Mouse (Mus musculus) thymus, adult 2 months (tissue): ENCODE results near the gene Adam1a.

Source experiments
- CTCF ChIP-seq: fragments of 200-500 bp; IDR thresholded peaks from 2 replicates; pipeline ENCODE4 v1.5.1; 2012; ENCODE audit warnings: mild to moderate bottlenecking, control low read depth, low read length, moderate library complexity, borderline replicate concordance; ENCODE audit not compliant: control insufficient read depth, poor library complexity, insufficient read depth; ENCODE audit errors: extremely low read depth
- POLR2A ChIP-seq: fragments of 200-500 bp; IDR thresholded peaks from 2 replicates; pipeline ENCODE4 v1.6.1; 2012; ENCODE audit warnings: mild to moderate bottlenecking, low read length, control low read depth, moderate library complexity; ENCODE audit not compliant: control insufficient read depth, poor library complexity, insufficient read depth; ENCODE audit errors: extremely low read depth

- TF ChIP-seq CTCF (no peak), POLR2A (no peak)
Observed at GRCm38 (mm10) chr5:121581945-121582344, 36.7 kb upstream of the Adam1a start.
